Mouse (Mus musculus) spleen, postnatal 10 days (tissue): ENCODE results near the gene Eif3b.
"Not testable (repeated sequence)": the region's sequence is repeated elsewhere in the genome, so short reads cannot be mapped to it uniquely, and the experiment has no call there.

ENCODE experiments used
- DNase-seq, 2 experiments: peaks; one replicate each; pipeline ENCODE4 v3.0.0; 2021 to 2022; ENCODE audit warnings: low spot score in 2 of 2

The Eif3b gene

DNA sequence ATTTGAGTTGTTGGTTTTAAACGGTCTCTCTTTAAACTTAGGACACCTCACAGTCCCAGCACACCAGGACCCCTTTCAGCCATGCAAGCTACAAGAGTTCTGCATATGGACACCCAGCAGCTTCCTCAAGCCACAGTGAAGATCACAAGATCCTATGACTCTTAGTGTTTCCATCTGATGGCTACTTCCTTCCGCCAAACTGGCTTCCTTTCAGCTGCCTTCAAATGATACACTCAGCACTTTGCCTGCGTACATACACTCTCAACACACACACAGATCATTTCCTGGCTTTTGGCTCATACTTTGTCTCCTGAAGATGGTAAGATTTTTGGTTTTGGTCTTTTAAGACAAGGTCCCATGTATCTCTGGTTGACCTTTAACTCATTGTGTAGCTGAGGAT lies 26.4 kb upstream of the Eif3b start:
- no peak for DNase-seq

DNA sequence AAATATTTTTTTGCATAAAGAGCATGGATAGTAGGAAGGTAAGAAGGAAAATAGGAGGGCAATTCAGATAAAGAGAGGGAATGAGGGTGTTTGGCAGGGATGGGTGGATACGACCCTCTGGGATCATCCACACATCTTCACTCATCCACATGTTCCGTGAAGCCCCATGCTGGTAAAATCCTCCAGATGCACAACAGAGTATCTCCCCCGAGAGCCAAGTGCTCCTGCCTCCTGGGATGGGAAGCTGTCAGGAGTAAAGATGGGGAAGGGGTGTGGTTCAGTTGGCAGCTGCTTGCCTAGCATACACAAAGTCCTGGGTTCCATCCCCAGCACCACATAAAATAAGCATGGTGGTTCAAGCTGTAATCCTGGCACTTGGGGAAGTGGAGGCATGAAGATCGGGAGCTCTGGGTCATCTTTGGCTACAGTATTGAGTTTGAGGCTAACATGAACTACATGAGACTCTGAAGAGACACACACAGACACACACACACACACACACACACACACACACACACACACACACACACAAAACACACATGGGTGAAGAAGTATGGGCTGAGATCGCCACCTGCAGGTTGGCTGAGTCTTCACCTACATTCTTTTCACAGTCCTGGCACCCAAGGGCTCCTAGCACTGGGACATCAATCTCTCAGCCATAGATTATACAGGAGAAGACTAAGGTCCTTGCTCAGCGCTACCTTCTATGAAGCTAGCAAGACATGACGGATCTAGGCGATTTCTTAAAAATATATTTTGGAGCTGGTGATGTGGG lies 22.8 kb upstream of the Eif3b start:
- DNase-seq, result peak in 1 of 2 experiments; percentile 63

DNA sequence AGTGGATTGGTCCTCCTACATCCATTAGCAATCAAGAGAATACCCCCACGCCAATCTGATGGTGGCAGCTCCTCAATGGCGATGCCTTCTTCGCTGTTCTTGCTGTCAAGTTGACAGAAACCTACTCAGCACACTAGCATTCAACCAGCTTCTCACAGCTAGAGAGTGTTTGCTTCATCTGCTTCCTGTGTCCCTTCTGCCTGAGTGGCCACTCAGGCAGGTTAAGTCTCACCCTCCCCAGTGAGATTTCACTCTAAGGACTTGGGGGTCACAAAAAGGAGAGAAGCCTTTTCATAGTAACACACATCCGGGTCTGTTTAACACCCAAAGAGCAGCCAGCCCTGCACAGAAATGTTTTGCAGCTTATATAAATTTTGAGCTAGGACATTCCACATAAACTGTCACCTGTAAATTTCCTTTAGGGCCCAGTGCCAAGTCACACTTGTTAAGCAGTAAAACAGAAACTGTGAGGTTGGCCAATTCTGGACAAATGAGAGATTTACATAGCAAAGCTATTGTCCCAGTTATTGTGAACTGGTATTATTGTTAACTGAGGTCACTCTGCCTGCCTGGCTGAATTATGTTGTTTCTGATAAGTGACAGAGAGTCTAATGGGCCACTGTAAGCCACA lies 16.4 kb upstream of the Eif3b start:
- no peak for DNase-seq

DNA sequence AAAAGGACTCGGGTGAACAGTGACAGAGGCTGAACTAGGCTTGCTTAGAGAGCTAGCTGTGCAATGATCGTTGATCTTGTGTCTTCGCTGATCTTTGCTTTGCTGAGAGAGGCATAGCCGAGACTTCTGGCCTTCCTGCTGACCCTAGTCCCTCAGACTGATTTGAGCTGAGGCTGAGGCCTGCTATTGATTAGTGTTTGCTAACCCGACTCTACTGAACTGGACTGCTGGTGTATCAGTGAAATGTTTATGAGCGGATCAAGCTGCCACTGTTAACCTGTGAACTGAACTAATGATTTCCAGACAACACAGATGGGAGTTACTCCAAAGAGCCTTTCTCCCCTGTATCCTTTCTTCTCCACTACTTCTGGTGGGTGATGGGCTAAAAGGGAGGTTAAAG lies 14.0 kb upstream of the Eif3b start:
- DNase-seq, result no peak

DNA sequence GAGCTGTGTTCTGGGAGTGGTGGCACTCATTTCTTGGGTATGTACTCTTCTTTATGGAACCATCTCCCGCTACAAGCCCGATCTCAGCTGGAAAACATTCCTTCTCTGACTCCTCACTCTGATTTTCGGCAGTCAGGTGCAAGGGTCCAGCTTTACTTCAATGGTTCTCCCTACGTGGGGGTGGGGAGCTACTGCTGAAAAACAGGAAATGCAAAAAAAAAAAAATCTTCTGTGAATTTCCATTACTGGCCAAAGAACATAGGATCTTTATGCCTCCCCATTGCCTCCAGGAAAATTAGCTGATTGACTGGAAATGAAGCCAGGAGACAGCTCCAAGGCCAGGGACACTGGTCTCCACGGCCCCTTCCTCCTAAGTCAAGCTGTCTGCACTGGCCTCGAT lies 12.5 kb upstream of the Eif3b start:
- no peak for DNase-seq

DNA sequence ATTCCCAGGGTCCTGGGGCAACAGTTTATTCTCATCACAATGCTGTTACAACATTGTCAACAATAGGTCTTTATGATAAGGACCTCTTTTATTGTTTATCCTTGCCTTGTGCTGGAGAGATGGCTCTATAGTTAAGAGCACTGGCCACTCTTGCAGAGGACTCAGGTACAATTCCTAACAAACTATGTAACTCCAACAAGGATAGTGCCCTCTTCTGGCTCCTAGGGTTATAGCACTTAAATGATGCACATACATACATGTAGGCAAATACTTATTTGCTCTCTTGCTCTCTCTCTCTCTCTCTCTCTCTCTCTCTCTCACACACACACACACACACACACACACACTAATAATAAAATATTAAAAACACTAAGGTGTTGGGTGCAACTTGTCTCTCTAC lies 10.3 kb upstream of the Eif3b start:
- no peak for DNase-seq

DNA sequence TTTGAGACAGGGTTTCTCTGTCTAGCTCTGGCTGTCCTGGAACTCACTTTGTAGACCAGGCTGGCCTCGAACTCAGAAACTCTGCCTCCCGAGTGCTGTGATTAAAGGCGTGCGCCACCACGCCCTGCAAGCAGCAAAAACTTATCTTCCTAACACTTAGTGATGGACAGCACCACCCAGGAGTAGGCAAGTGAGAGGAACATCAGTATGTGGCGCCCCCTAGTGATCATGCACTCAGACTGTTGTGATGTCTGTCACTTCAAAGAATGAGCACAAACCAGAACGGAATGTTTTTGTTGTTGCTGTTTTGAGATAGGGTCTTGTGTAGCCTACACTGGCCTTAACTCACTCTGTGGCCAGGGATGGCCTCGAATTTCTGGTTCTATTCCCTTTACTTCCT lies 7.8 kb upstream of the Eif3b start:
- DNase-seq, result peak; percentile 44 to 85

DNA sequence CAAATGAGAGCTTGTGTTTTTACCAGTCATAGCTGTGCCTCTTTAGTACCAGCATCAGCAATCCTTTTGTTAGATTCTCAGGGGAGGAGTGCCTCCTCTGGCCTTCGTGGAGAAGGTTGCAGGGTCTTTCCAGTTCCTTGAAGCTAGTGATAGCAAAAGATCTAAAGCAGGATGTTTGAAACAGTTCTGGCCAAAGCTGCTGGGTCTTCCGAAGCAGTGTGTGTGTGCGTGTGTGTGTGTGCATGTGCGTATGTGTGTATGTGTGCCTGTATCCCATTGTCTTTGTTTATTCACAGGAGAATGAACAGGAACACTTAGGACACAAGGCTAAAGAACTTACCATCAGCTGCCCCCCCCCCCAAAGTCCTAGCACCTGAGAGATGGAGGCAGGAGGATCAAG lies 4.5 kb upstream of the Eif3b start:
- no peak for DNase-seq

DNA sequence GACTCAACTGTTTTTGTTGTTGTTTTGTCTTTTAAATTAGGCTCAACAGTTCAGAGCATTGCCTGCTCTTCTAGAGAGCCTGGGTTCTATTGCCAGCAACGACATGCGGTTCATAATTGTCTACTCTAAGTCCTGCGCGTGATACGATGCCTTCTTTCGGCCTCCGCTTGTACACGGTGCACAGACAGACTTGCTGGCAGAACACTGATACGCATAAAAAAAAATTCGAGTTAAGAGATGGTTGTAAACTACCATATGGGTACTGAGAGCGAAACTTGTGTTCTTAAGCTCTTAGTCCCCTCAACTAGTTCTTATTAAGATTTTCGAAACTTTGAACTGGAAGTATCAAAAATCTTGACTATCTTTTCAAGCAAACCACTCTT lies 1.0 kb upstream of the Eif3b start:
- no peak for DNase-seq

DNA sequence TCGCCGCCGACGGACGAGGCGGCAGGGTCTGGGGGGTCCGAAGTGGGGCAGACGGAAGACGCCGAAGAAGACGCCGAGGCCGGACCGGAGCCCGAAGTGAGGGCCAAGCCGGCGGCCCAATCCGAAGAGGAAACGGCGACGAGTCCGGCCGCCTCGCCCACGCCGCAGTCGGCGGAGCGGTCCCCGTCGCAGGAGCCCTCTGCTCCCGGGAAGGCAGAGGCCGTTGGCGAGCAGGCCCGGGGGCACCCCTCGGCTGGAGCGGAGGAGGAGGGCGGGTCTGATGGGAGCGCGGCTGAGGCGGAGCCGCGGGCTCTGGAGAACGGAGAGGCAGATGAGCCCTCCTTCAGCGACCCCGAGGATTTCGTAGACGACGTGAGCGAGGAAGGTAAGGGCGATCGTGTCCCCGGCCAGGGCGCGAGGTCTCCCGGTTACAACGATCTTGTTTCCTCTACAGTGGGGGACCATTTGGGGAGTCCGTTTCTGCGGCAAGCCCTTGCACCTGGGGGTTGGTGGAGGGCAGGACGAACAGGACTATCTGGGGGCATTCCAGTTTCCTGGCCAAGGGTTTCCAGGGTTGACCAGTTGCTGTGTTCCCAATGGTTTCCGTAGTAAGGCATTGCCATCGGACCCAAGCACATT lies 433 bp downstream of the Eif3b start:
- peak in 1 of 2 experiments; percentile 69 for DNase-seq

DNA sequence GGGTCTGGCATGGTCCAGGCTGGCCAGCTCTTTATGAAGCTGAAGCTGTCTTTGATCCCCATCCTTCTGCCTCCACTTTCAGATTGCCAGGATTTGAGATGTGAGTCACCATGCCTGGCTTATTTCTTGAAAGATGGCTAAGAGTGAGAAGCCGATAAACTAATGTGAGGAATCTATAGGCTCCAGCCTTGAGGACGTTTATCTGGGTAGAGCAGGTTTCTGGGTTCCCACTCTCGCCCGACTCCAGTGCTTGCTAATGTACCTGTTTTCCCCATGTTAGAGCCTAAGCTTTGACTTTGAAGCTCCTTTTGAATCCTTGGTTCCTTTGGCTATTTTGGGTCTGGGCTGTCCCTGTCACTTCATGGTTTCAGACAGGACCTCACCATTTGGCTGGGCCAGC lies 1.5 kb downstream of the Eif3b start:
- peak; percentile 22 to 45 for DNase-seq

DNA sequence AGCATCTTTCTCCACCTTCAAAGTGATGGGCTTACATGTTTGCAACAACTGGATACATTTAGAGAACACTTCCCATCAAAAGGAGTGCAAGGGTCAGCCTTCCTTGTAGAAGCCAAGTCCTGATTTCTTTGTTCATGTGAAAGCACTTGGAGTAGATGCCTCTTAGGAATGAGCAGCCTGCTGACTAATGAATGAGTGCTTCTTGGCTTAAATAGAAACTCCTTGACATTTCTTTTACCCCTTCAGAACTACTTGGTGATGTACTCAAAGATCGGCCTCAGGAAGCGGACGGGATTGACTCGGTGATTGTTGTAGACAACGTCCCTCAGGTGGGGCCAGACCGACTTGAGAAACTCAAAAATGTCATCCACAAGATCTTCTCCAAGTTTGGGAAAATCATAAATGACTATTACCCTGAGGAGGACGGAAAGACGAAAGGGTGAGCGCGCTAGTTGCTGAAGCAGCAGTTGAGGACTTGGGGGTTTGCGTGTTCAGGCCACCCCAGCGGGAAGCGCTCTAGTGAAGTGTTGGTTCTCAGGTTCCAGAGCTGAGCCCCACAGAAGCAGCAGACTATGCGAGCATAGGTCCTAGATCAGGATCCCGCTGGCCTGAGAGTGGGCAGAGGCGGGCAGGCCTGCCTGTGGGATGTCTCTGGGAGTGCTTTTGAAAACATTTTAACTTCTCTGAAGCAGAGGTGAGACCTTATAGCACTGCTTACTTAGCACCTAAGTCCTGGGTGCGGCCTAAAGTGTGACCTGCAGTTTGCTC lies 6.1 kb downstream of the Eif3b start:
- no peak for DNase-seq

DNA sequence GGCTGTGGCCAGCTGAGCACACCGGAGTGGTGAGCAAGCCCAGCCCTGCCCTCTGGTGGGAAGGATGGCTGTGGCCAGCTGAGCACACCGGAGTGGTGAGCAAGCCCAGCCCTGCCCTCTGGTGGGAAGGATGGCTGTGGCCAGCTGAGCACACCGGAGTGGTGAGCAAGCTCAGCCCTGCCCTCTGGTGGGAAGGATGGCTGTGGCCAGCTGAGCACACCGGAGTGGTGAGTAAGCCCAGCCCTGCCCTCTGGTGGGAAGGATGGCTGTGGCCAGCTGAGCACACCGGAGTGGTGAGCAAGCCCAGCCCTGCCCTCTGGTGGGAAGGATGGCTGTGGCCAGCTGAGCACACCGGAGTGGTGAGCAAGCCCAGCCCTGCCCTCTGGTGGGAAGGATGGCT lies 20.0 kb downstream of the Eif3b start:
- not testable (repeated sequence) for DNase-seq

DNA sequence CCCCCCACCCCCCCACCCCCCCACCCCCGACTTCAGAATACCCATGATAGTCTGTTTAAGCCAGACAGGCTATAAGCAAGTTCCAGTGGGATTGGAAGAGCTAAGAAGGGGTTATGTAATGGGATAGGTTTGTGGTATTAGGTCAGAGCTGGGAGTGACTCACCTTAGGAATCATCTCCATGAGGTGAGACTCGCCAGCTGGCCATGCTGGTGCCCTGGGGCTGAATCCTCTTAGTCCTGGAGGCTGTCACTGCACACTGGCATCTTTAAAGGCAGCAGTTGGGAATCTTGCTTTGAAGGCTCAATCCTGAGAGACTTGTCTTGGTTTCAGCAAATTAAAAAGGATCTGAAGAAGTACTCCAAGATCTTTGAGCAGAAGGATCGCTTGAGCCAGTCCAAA lies 22.3 kb downstream of the Eif3b start:
- DNase-seq, result no peak

DNA sequence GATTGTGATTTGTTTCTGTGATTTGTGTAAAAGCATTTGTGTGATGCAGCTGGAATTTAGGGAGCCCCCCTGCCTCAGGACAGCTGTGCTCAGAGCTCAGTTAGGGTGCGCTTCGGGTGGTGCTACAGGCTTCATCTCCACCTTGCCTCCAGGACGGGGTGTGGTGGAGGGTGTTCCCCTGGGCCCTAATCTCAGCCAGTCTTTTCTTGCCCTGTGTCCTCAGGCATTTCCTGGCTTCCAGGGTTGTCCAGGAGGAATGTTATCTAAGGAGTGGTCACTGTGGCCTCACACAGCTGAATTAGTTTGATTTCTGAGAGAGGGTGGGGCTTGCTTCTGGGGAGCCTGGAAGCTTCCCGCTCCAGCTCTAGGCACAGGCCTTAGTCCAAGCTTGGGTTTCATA lies 24.9 kb downstream of the Eif3b start:
- DNase-seq, result no peak

DNA sequence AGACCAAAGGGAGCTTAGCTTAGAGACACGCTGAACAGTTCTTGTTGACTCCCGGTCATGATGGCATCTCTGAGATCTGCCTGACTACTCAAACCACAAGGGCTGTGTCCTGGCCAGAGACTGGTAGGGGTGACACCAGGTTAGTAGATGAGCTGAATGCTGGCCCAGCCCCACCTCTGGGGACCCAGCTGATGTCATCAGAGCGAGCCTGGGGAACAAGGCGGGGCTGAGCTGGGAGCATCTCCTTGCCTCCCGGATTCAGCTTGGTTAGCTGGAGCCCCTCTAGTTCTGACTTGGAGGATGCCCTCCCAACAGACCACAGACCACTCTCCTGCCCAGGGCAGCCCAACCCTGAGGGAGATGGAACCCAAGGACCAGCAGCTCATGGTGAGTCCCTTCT lies 26.2 kb downstream of the Eif3b start, which contains the start of gene Gm4869:
TSS of gene Gm4869 (plus strand) at position 301 of the 400 bp plus-strand sequence.
- no peak for DNase-seq

DNA sequence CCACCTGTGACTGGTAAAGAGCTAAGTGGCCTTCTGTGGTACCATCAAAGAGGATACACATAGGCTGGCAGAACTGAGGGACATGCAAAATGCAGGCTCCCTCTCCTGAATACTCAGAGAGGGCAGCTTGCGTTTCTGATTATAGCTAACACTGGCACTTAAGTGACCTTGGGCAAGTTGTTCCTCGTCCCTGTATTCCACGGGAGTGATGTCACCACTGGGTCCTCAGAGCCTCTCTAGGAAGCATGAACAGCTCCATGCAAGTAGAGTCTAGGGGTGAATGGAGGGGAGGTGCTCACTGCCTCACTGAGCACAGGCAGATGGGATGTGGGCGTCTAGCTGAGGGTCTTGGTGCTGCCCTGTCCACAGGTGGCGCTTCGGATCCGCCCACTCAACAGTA lies 26.9 kb downstream of the Eif3b start:
- no peak for DNase-seq

DNA sequence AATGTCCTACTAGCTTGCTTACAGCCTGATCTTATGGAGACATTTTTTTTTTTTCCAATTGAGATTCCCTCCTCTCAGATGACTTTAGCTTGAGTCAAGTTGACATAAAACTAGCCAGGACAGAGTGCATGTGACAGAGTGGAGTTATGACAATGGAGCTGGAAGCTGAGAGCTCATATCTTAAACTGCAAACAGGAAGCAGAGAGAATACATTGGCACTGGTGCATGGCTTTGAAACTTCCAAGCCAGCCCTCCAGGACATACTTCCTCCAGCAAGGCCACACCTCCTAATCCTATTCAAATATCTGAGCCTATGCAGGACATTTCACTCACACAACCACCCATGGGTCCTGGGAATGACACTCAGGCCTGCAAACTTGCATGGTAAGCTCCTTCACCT lies 35.4 kb downstream of the Eif3b start:
- DNase-seq, result no peak

DNA sequence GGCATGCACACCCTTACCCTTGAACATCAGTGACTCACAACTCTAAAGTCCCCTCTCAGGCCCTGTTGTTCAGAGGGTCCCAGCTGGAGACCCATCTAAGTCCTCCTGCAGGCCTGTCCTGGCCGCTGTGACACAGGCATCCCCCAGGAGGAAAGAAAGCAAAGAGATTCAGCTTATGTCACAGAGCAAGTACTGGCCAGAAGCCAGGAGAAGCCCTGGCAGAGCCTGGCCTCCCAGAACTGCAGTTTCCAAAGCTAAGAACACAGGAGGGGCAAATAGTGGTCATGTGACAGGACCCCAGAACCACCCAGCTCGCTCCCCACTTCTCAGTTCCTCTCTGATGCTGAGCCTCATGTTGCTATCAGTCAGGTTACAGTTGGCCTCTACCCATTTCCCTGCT lies 36.3 kb downstream of the Eif3b start:
- no peak for DNase-seq

DNA sequence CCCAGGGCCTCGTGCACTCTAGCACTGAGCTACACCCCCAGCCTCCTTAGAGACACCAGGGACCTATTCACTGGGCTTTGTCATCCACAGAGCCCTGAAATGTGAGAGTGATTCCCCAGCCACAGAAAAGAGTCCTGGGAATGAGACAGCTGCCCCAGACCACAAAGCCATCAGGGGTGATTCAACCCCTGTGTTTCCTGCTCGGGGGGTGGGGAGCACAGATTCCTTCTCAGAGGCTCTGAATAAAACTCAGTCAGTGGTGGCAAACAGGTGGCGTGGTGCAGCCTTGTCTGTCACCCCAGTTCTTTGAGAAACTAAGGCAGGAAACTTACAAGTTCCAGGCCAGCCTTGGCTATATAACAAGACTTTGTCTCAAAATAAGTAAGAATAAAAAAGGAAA lies 42.3 kb downstream of the Eif3b start:
- DNase-seq, result no peak

DNA sequence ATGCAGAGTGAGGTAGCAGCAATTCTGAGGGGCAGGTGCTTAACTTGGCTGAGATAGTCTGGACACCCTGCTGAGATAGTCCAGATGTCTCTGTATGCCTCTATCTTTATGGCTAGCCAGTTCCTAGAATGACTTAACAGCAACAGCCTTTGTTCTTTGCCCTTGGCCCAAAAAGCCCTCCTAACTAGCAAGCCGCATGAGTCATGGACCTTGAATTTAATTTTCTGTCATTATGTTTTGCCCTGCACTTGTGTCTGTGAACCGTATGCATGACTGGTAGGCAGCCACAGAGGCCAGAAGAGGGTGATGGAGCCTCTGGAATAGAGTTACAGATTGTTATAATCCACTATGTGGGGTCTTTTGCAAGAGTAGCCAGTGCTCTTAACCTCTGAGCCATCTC lies 44.0 kb downstream of the Eif3b start:
- DNase-seq, result not testable (repeated sequence)

DNA sequence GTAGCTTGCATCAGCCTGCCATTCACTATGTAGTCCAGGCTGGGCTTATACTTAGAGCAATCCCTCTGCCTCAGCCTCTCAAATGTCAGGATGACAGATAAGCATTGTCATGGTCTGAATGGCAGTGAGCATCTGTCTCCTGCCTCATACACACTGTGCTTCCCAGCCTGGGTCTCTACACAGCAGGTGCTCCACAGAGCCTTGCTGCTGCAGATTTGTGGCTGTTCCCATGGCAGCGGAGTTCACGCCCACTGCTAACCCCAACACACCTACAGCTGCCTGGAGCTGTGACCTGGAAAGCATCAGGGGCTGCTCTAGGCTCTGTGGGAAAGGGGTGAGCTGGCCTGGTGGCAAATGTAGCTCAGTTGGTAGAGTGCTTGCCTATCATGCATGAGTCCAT lies 45.8 kb downstream of the Eif3b start:
- no peak for DNase-seq
